ENCODE assay signal across 8 mouse cellular contexts in genomic region chrX:169996926-169997325, GRCm38 (mm10). TPM values are rescaled to one million over a fixed set of nuclear protein-coding genes. Genes with fewer than 3 reads are reported as not detected.
A peak's percentile ranks its signal among the peaks of the same experiment; 100 is the strongest.
DNase-seq lines count a peak whose midpoint lies in the region; TF ChIP-seq lines count a peak whose summit lies in the region.
"Not testable (repeated sequence)": the region's sequence is repeated elsewhere in the genome, so short reads cannot be mapped to it uniquely, and the experiment has no call there.

No protein-coding gene starts in this region.

- not testable (repeated sequence) for TF ChIP-seq CTCF in ES-Bruce4 (IDR thresholded peaks at IDR 0.05; ENCODE audit: low read depth, low read length)

- H3K27me3 ChIP-seq in ES-Bruce4 (ENCODE audit: control insufficient read depth, insufficient read depth, low read length, poor library complexity, severe bottlenecking), result peaks cover 13% of the 10 kb centered on the region

- H3K27ac ChIP-seq in ES-Bruce4 (ENCODE audit: insufficient read depth, low read length), result not testable (repeated sequence)

- peak overlapping the region; percentile 21 for H3K4me3 ChIP-seq in ES-Bruce4 (ENCODE audit: low read depth, low read length)

- TF ChIP-seq EP300 in ES-Bruce4 (IDR thresholded peaks at IDR 0.05; ENCODE audit: insufficient read depth, low read depth, low read length), result not testable (repeated sequence)

- DNase-seq in c-Kit-positive CD71-positive TER-119-negative erythroid progenitor cells, embryonic 14.5 days (ENCODE audit: low read depth), result peak; percentile 100
- DNase-seq in frontal cortex, adult 2 months (ENCODE audit: extremely low spot score in 1 of 2, low spot score in 1 of 2), result peak; percentile 88 to 95
- DNase-seq in heart, postnatal 4 days, result peak; percentile 93
- peak; percentile 84 to 90 for DNase-seq in layer of hippocampus, postnatal 25 days (ENCODE audit: extremely low spot score in 1 of 2, low spot score in 1 of 2)
- peak; percentile 89 to 93 for DNase-seq in lung, postnatal 4 days
- peak; percentile 98 to 99 for DNase-seq in right cerebral cortex, postnatal 10 days (ENCODE audit: low spot score in 2 of 2)
- DNase-seq in thymus, postnatal 25 days, result peak; percentile 93

- H3K9me3 ChIP-seq in ES-Bruce4 (replicated peaks; ENCODE audit: control insufficient read depth, insufficient read depth, low read length, poor library complexity, severe bottlenecking), result not testable (repeated sequence)

- H3K9ac ChIP-seq in ES-Bruce4 (ENCODE audit: low read depth, poor library complexity, severe bottlenecking), result peak overlapping the region; percentile 16

- TF ChIP-seq POLR2A in ES-Bruce4 (IDR thresholded peaks at IDR 0.05; ENCODE audit: insufficient read depth, low read length), result not testable (repeated sequence)

- H3K4me1 ChIP-seq in ES-Bruce4 (ENCODE audit: control insufficient read depth, insufficient read depth, low read length), result peaks cover 12% of the 10 kb centered on the region

- not testable (repeated sequence) for H3K36me3 ChIP-seq in ES-Bruce4 (ENCODE audit: control insufficient read depth, insufficient read depth, low read length, poor library complexity, severe bottlenecking)

RNA-seq across cellular contexts. Expression of gene Gm21887, which starts 12.5 kb away (rescaled TPM):
- 1,061 and 1,174 TPM in 2 replicates for polyA plus RNA-seq in ES-Bruce4 (2011; ENCODE audit: insufficient read depth, insufficient read length, low read depth, missing spikeins)
- polyA plus RNA-seq in frontal cortex, adult 2 months (2012; rRNA removed), result 891 and 1,402 TPM in 2 replicates
- total RNA-seq in heart, postnatal 4 days (2021), result 100 to 1,000 TPM in 1 of 2 experiments, 10 to 100 TPM in 1; 99.1 to 109 TPM
- total RNA-seq in layer of hippocampus, postnatal 25 days (2021), result 100 to 1,000 TPM in 1 of 2 experiments, 10 to 100 TPM in 1; 65.7 to 260 TPM
